Mouse (Mus musculus) C2C12 (cell line): Measurements from ENCODE around the gene Ufc1.

ENCODE experiments used
- CEBPB ChIP-seq: IDR thresholded peaks from one replicate; pipeline ENCODE4 v1.6.1; 2011; ENCODE audit warnings: low read depth, mild to moderate bottlenecking, control low read depth, moderate library complexity
- CTCF ChIP-seq: IDR thresholded peaks from one replicate; pipeline ENCODE4 v1.5.1; 2011; ENCODE audit not compliant: control insufficient read depth, insufficient read depth, insufficient read length
- FOSL1 ChIP-seq: IDR thresholded peaks from one replicate; pipeline ENCODE4 v1.8.0; 2011; ENCODE audit warnings: mild to moderate bottlenecking, low read length; ENCODE audit not compliant: poor library complexity, insufficient read depth, severe bottlenecking
- MYOD1 ChIP-seq: IDR thresholded peaks from one replicate; pipeline ENCODE4 v1.6.1; 2011; ENCODE audit warnings: low read depth; ENCODE audit not compliant: control insufficient read depth, insufficient read length
- MYOG ChIP-seq: IDR thresholded peaks from one replicate; pipeline ENCODE4 v1.6.1; 2011; ENCODE audit not compliant: control insufficient read depth, insufficient read length; ENCODE audit errors: extremely low read depth
- USF1 ChIP-seq: IDR thresholded peaks from one replicate; pipeline ENCODE4 v1.6.1; 2011; ENCODE audit warnings: low read depth, mild to moderate bottlenecking, control low read depth, moderate library complexity

DNA sequence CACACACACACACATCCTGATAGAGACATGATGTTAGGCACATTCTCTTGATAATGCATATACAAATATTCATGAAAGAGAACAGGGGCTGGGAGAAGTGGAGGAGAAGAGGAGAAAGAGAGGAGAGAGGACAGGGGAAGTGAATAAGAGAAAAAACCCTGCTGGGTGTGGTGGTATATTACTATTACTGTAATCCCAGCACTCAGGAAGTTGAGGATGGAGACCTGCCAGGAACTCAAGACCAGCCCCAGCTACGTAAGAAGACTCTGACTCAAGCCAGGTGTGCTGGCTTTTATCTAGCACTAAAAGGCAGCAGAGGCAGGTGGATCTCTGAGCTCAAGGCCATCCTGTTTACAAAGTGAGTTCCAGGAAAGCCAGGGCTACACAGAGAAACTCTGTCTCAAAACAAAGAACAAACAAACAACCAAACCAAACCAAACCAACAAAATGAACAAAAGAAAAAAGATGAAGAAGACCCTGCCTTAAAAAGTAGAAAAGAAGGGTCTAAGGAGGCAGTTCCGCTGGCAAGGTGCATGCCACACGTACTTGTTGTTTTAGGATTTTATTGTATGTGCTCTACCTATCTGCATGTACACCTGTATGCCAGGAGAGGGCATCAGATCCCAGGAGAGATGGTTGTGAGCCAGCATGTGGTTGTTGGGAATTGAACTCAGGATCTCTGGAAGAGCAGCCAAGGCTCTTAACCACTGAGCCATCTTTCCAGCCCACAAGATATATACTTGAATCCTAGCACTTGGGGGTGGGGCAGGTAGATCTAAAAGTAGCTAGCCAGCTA lies 31.0 kb downstream of the Ufc1 start:
- TF ChIP-seq CTCF: no peak
- no peak for TF ChIP-seq FOSL1
- no peak for TF ChIP-seq MYOD1
- no peak for TF ChIP-seq CEBPB
- no peak for TF ChIP-seq USF1
- TF ChIP-seq MYOG: no peak
